Mouse (Mus musculus) heart, adult 2 months (tissue): ENCODE data around the gene Drg1. TPM values are rescaled to one million over a fixed set of nuclear protein-coding genes. Genes with fewer than 3 reads are reported as not detected.
"Not testable (repeated sequence)": the region's sequence is repeated elsewhere in the genome, so short reads cannot be mapped to it uniquely, and the experiment has no call there.

Experiments
- DNase-seq, 2 experiments: peaks; one replicate each; pipeline ENCODE4 v3.0.0; 2021
- H3K27ac ChIP-seq: fragments of 200-600 bp; 2 replicates; pipeline ENCODE4 v1.8.1; 2022
- H3K27me3 ChIP-seq: fragments of 200-500 bp; 2 replicates; pipeline ENCODE4 v1.6.1; 2012; ENCODE audit warnings: mild to moderate bottlenecking, low read length, inconsistent platforms, mixed read lengths; ENCODE audit not compliant: control insufficient read depth, insufficient read depth
- H3K36me3 ChIP-seq: fragments of 200-500 bp; 2 replicates; pipeline ENCODE4 v1.6.1; 2012; ENCODE audit warnings: low read length, inconsistent platforms; ENCODE audit not compliant: control insufficient read depth, insufficient read depth
- H3K4me1 ChIP-seq: fragments of 200-500 bp; 2 replicates; pipeline ENCODE4 v1.6.1; 2011; ENCODE audit warnings: low read length; ENCODE audit not compliant: control insufficient read depth, insufficient read depth
- H3K4me3 ChIP-seq: fragments of 200-600 bp; 2 replicates; pipeline ENCODE4 v1.8.1; 2022
- H3K79me2 ChIP-seq: fragments of 200-500 bp; replicated peaks from 2 replicates; pipeline ENCODE4 v1.6.1; 2012; ENCODE audit warnings: mild to moderate bottlenecking, inconsistent platforms, low read length, moderate library complexity, mixed read lengths; ENCODE audit not compliant: control insufficient read depth, insufficient read depth
- H3K9ac ChIP-seq: fragments of 200-500 bp; 2 replicates; pipeline ENCODE4 v1.6.1; 2012; ENCODE audit warnings: low read depth, mild to moderate bottlenecking, control low read depth, inconsistent platforms, low read length, mixed read lengths
- WGBS: fragments of 180-500 bp; shearing (Covaris S2); methylation state at CpG from one replicate; pipeline ENCODE4 v1.1.7; 2018; 5-methylcytosine and 5-hydroxymethylcytosine counted together
- intact Hi-C: fragments of 180-260 bp; cut with DNase I; formaldehyde crosslinking; loops from one replicate; pipeline ENCODE4 v1.15.1; 2025
- polyA plus RNA-seq: library from polyadenylated mRNA; depleted of rRNA; stranded (reverse); fragments of >200 nt; gene quantifications from 2 replicates; pipeline ENCODE4 v1.2.3, GENCODE M21; 2012; rRNA removed
- total RNA-seq, 2 experiments: library from RNA; stranded (reverse); gene quantifications; 2 replicates each; pipeline ENCODE4 v1.2.3; 2021

Drg1 gene
- total and polyA plus RNA-seq, 3 experiments = 19.9 to 61.7 (median 59.0) TPM

DNA sequence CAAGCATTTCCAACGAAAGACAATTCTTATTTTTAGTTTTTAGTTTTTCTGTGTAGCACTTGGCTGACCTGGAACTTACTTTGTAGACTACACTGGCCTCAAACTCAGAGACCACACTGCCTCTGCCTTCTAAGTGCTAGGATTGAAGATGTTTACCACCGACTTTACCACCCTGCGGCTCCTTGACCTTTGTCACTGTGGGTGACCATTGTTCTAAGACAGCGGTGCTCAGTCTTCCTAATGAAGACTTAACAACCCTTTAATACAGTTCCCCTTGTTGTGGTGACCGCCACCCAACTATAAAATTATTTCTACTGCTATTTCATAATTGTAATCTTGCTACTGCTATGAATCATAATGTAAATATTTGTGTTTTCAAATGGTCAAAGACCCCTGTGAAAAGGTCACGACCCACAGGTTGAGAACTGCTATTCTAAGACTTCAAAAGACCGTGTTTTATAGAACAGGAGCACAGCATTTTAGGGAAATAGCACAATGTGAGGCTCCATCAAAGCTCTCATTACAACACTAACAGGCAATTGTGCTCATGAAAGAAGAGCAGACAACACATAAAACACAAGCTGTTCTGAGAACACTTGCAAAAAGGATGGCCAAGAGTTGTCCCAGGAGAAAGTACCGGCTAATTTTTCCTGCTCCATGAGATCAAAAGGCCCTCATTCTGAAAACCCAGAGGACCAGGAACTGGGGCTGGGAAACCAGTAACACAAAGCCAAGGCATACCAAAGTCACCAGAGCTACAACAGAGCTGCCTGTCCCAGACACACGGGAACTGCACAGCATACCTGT is 120.7 kb downstream of the Drg1 start:
- H3K36me3 ChIP-seq, intact Hi-C loops, DNase-seq, H3K4me3 ChIP-seq, H3K27me3 ChIP-seq, H3K79me2 ChIP-seq, H3K4me1 ChIP-seq, H3K27ac ChIP-seq, H3K9ac ChIP-seq: not testable (repeated sequence)
- 75% methylated on average over 9 of the region's 9 CpGs for WGBS

DNA sequence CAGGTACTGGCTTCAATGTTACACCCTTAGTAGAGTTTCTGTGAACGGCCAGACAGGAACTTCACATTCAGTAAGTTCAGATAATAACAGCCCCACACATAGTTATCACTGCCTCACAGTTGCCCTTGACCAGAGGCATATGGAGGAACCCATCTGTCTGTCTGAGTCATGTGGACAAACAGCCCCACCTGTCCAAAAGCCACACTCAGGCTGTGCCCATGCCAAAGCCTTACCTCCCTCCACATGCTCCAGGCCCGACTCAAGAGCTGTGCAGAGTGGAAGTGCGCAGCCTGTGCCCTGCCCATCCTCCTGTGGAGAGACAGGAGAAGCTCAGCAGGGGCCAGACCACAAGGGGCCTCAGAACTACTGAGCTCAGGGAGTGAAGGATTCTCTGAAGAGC is 122.2 kb downstream of the Drg1 start:
- not testable (repeated sequence) for H3K27me3 ChIP-seq

DNA sequence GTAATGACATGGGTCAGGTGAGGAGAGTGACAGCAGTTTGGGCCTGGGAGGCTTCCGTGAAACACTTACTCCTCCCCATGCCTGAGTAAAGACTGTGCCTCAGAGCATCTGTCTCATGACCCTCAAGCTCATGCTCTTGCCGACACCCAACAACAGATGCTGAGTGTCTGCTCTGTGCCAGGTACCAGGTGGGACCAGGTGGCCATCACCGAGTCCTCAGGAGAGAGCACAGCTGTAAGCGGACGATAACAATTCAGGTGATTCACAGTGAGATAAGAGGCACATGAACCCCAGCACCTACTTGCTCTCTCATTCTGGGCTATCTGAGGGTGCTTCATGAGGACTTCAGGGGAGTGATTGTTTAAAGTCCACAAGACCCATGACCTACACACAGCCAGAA is 123.8 kb downstream of the Drg1 start:
- 80% methylated on average over 4 of the region's 5 CpGs for WGBS
- H3K27ac ChIP-seq, intact Hi-C loops: not testable (repeated sequence)

More for the DNA sequence above, 122.2 kb downstream of the Drg1 start:
- H3K4me1 ChIP-seq, intact Hi-C loops, DNase-seq, H3K9ac ChIP-seq, H3K4me3 ChIP-seq, H3K27ac ChIP-seq, H3K79me2 ChIP-seq, H3K36me3 ChIP-seq: not testable (repeated sequence)
- WGBS = 43% methylated on average over 3 of the region's 3 CpGs

DNA sequence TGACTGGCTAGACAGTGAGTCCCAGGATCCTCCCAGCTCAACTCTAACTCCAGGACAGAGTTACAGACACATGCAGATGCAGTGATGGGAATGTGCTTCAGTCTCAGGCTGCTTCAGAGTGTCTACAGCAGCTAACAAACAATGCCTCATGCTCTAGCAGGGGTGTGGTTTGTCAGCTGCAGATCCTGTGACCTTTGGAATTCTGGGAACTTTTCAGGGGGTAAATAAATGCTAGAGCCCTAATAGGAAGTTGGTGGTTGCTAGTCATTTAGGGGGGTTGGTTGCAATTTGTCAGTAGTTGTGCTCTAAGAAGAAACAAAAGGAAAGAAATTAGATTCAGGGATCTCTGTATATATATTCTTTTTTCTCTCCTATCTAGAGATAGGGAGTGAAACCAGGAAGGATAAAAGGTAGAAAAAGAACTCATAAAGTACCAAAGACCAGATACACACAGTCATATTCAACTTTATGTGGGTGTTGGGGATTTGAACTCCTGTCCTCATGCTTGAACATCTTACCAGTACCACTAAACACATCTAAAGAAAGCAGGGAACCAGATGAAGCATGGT is 125.2 kb downstream of the Drg1 start:
- intact Hi-C loops, H3K9ac ChIP-seq, H3K27me3 ChIP-seq, H3K4me3 ChIP-seq, H3K27ac ChIP-seq, H3K4me1 ChIP-seq, H3K36me3 ChIP-seq, H3K79me2 ChIP-seq, DNase-seq: not testable (repeated sequence)

More for the DNA sequence above, 123.8 kb downstream of the Drg1 start:
- H3K9ac ChIP-seq, H3K27me3 ChIP-seq, H3K4me1 ChIP-seq, H3K79me2 ChIP-seq, H3K4me3 ChIP-seq, H3K36me3 ChIP-seq: not testable (repeated sequence)
- peak; percentile 84 to 86 for DNase-seq

DNA sequence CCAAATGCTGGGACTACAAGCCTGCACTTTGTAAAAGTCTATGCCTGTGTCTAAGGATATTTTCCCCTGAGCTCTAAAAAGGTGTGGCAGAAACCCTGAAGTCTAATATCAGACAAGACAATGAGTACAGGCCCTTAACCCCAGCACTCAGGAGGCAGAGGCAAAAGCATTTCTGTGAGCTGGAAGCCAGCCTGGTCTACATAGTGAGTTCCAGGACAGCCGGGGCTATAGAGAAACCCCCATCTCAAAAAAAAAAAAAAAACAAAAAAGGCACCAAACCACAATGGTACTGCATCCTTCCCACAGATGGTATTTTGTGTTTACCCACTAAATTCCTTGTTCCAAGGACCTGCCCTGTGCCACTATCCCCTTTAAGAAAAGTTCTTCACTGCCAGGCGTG is 127.9 kb downstream of the Drg1 start:
- H3K4me3 ChIP-seq, H3K9ac ChIP-seq, H3K36me3 ChIP-seq, H3K4me1 ChIP-seq, H3K79me2 ChIP-seq, intact Hi-C loops, H3K27ac ChIP-seq, H3K27me3 ChIP-seq: not testable (repeated sequence)
- DNase-seq = peak; percentile 52 to 69
- 70% methylated on average over 2 of the region's 2 CpGs for WGBS

Other genes starting within 250 kb of the Drg1 start
- 10 to 100 TPM; 17.3 to 17.4 TPM for gene Sfi1, start 73.0 kb downstream of the Drg1 start, total RNA-seq
- 11.3 and 13.0 TPM in 2 replicates for gene Sfi1, start 73.0 kb downstream of the Drg1 start, polyA plus RNA-seq
- gene Eif4enif1, start 64.0 kb downstream of the Drg1 start, total RNA-seq = 10 to 100 TPM; 36.4 to 43.6 TPM
- 29.6 and 44.3 TPM in 2 replicates for gene Eif4enif1, start 64.0 kb downstream of the Drg1 start, polyA plus RNA-seq
- 10 to 100 TPM; 19.4 to 30.8 TPM for gene Patz1, start 22.5 kb upstream of the Drg1 start, total RNA-seq
- gene Patz1, start 22.5 kb upstream of the Drg1 start, polyA plus RNA-seq = 16.3 and 19.9 TPM in 2 replicates
- 10 to 100 TPM; 29.4 to 36.4 TPM for gene Pik3ip1, start 64.0 kb upstream of the Drg1 start, total RNA-seq
- gene Pik3ip1, start 64.0 kb upstream of the Drg1 start, polyA plus RNA-seq = 29.5 and 36.2 TPM in 2 replicates
- gene Limk2, start 142.8 kb upstream of the Drg1 start, total RNA-seq = 10 to 100 TPM; 16.4 to 17.1 TPM
- gene Limk2, start 142.8 kb upstream of the Drg1 start, polyA plus RNA-seq = 39.5 and 41.8 TPM in 2 replicates
- 10 to 100 TPM; 19.9 to 21.6 TPM for gene Rnf185, start 185.9 kb upstream of the Drg1 start, total RNA-seq
- gene Rnf185, start 185.9 kb upstream of the Drg1 start, polyA plus RNA-seq = 23.0 and 35.2 TPM in 2 replicates
- under 1 TPM in 1 of 2 experiments, not detected in 1; 0.09 TPM for gene Pla2g3, start 221.9 kb upstream of the Drg1 start, total RNA-seq
- gene Pla2g3, start 221.9 kb upstream of the Drg1 start, polyA plus RNA-seq = 0.23 and 0.25 TPM in 2 replicates
- gene Inpp5j, start 238.4 kb upstream of the Drg1 start, total RNA-seq = 10 to 100 TPM; 23.4 to 23.6 TPM
- 20.1 and 22.2 TPM in 2 replicates for gene Inpp5j, start 238.4 kb upstream of the Drg1 start, polyA plus RNA-seq
- gene Selenom, start 248.3 kb upstream of the Drg1 start, total RNA-seq = 10 to 100 TPM; 41.7 to 42.8 TPM
- gene Selenom, start 248.3 kb upstream of the Drg1 start, polyA plus RNA-seq = 67.8 and 78.3 TPM in 2 replicates